Mouse (Mus musculus): ENCODE data around the gene Acot5.

GRCm38 (mm10) chr12:84062336-84062735, 6.8 kb upstream of the Acot5 start:
- no peak for TF ChIP-seq CTCF (IDR thresholded peaks at IDR 0.05; ENCODE audit: low read depth)
- no peak for TF ChIP-seq EP300 (IDR thresholded peaks at IDR 0.05; ENCODE audit: low read depth)

All from heart, postnatal 0 days (tissue).